Mouse (Mus musculus) cerebellum, adult 2 months (tissue): ENCODE data around the gene Zfyve27. TPM values are rescaled to one million over a fixed set of nuclear protein-coding genes. Genes with fewer than 3 reads are reported as not detected.
A peak's percentile ranks its signal among the peaks of the same experiment; 100 is the strongest.

Source experiments
- DNase-seq, 2 experiments: peaks; one replicate each; pipeline ENCODE4 v3.0.0; 2021
- H3K27ac ChIP-seq: fragments of 200-500 bp; 2 replicates; pipeline ENCODE4 v1.5.1; 2012; ENCODE audit warnings: low read length, control low read depth, inconsistent platforms; ENCODE audit not compliant: insufficient read depth
- H3K27me3 ChIP-seq: fragments of 200-500 bp; 2 replicates; pipeline ENCODE4 v1.6.1; 2012; ENCODE audit warnings: inconsistent platforms, mild to moderate bottlenecking, low read length, moderate library complexity; ENCODE audit not compliant: control insufficient read depth, insufficient read depth
- H3K4me1 ChIP-seq: fragments of 200-500 bp; 2 replicates; pipeline ENCODE4 v1.6.1; 2011; ENCODE audit warnings: low read length; ENCODE audit not compliant: control insufficient read depth, insufficient read depth
- H3K4me3 ChIP-seq: fragments of 200-500 bp; replicated peaks from 2 replicates; pipeline ENCODE3; 2011; ENCODE audit warnings: mild to moderate bottlenecking, low read depth, low read length, control low read depth; ENCODE audit not compliant: insufficient read depth
- CTCF ChIP-seq: fragments of 200-500 bp; IDR thresholded peaks from 2 replicates; pipeline ENCODE4 v1.5.1; 2011; ENCODE audit warnings: low read depth, mild to moderate bottlenecking, control low read depth, low read length, moderate library complexity, borderline replicate concordance; ENCODE audit not compliant: insufficient read depth
- POLR2A ChIP-seq: fragments of 200-500 bp; IDR thresholded peaks from 2 replicates; pipeline ENCODE4 v1.6.1; 2011; ENCODE audit warnings: low read length, control low read depth, borderline replicate concordance; ENCODE audit not compliant: insufficient read depth
- WGBS: fragments of 180-500 bp; shearing (Covaris S2); methylation state at CpG from one replicate; pipeline ENCODE4 v1.1.7; 2018; 5-methylcytosine and 5-hydroxymethylcytosine counted together
- polyA plus RNA-seq: library from polyadenylated mRNA; depleted of rRNA; stranded (reverse); fragments of >200 nt; gene quantifications from 2 replicates; pipeline ENCODE4 v1.2.3, GENCODE M21; 2012

Gene Zfyve27
- polyA plus RNA-seq, 1 experiment, result 104 TPM

DNA sequence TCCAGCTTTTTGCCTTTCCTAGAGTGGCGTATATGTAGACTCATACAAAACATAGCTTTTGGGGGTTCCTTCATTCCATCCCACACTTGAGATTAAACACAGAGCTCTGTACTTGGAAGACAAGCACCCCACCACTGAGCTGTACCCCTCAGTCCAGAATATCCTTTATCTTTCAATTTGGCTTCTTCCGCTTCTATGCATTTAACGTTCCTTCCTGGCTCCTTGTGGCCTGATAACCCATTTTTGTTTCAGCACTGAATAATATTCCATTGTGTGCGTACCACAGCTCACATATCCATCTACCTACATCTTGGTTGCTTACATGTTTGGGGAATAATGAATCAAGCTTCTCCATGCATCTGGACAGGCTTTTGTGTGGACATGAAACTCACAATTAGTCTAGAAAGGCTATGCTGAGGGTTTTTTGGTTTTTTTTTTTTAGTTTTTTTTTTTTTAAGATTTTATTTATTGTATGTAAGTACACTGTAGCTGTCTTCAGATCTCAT lies 26.5 kb upstream of the Zfyve27 start:
- DNase-seq, result no peak
- 91% methylated on average over 4 of the region's 4 CpGs for WGBS

DNA sequence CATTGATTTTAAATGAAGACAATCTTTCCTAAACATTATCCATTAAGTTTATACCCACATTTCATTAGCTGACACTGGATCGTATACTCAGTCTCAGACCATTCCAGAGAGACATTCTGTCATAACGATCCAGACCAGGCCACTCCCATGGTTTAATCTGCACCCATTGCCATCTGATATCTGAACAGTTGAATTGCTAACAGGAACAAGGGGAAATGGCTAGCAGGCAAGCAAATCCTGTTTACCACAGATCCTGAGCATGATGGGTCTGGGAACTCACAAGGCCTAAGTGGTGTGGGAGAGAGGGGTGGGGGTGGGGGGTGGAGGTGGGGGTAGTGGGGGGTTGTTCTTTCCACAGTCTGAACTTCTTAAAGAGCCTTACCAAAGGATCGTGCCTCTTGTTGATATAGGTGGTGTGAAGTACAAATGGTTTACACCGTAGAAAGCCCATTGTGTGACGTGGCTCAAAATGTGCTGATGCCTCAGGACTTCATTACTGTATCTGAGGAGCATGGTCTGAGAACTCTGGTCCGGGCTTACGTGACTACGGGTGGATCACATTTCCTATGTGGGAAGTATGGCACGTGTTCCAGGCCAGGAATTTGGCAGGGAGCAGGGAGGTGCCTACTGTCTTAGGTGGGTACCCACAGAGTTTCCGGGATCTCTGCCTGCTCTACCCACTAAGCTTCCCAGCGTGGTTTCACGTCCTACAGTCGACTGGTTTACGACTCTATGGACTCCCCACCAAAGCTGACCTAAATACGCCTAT lies 25.1 kb upstream of the Zfyve27 start:
- no peaks in the 10 kb centered on the region for H3K27me3 ChIP-seq
- DNase-seq, result no peak
- 85% methylated on average over 15 of the region's 15 CpGs for WGBS
- no peak overlapping the region for H3K4me3 ChIP-seq
- no peaks in the 10 kb centered on the region for H3K4me1 ChIP-seq
- H3K27ac ChIP-seq, result no peak overlapping the region
- TF ChIP-seq POLR2A (no peak), CTCF (no peak)

More for the DNA sequence above, 26.5 kb upstream of the Zfyve27 start:
- TF ChIP-seq CTCF (no peak), POLR2A (no peak)
- Histone ChIP-seq H3K4me3 (no peak overlapping the region), H3K27me3 (no peaks in the 10 kb centered on the region), H3K4me1 (no peaks in the 10 kb centered on the region), H3K27ac (no peak overlapping the region)

DNA sequence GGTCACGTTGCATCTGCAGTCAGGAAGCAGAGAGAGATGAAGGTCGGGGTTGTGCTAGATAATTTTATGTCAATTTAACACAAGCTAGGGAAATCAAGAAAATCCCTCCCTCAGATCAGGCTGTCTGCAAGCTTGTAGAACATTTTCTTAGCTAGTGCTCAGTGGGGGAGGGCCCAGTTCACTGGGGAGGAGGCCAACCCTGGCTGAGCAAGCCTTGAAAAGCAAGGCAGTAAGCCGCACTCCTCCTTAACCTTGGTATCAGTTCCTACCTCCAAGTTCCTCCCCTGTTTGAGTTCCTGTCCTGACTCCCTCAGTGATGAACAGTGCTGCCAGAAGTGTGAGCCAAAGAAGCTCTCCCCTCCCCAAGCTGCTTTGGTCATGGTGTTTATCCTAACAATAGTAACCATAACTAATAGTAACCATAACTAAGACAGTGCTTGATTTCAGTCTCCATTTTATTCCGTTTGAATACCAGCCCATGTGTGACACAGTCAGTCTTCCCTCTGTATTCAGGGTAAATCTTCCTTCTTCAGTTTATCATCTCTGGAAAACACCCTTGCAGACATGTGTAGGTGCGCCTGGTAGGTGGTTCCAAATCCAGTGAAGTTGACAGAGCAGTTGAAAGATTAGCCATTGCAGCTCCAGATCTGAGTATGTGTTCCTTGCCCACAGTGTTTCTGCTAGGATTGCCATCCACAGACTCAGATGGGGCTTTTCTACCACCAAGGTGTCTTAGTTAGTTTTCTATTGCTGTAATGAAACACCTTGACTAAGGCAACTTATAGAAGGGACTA lies 23.8 kb upstream of the Zfyve27 start:
- Histone ChIP-seq H3K27ac (no peak overlapping the region), H3K4me3 (no peak overlapping the region), H3K27me3 (no peaks in the 10 kb centered on the region), H3K4me1 (no peaks in the 10 kb centered on the region)
- DNase-seq, result no peak
- TF ChIP-seq POLR2A, result no peak
- no peak for TF ChIP-seq CTCF
- WGBS, result 76% methylated on average over 5 of the region's 5 CpGs

DNA sequence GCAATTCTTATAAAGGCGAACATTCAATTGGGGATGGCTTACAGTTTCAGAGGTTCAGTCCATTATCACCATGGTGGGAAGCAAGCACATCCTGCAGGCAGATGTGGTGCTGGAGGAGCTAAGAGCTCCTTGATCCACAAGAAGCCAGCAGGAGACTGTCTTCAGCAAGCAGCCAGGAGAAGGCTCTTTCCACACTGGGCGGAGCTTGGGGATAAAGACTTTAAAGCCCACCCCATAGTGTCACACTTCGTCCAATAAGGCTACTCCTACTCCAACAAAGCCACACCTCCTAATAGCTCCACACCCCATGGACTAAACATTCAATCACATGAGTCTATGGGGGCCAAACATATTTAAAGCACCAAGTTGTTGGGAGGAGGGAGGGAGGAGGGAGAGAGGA lies 21.8 kb upstream of the Zfyve27 start:
- Histone ChIP-seq H3K4me1 (no peaks in the 10 kb centered on the region), H3K27me3 (no peaks in the 10 kb centered on the region), H3K4me3 (no peak overlapping the region), H3K27ac (no peak overlapping the region)
- WGBS, result 88% methylated on average over 3 of the region's 3 CpGs
- DNase-seq, result no peak
- TF ChIP-seq POLR2A (no peak), CTCF (no peak)

DNA sequence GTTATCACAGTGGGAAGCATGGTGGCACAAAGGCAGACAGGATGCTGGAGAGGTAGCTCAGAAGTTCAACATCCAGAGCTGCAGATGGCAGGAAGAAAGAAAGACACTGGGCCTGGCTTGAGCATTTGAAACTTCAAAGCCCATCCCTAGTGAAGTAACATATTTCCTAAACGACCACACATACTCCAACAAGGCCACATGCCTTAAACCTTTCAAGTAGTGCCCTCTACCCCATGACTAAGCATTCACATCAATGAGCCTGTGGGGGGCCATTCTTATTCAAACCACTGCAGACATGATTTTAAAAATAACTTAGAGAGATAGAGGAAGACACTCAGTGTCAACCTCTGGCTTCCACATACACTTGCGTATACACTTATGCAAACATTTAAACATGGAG lies 21.0 kb upstream of the Zfyve27 start:
- Histone ChIP-seq H3K4me1 (no peaks in the 10 kb centered on the region), H3K27me3 (no peaks in the 10 kb centered on the region), H3K4me3 (no peak overlapping the region), H3K27ac (no peak overlapping the region)
- TF ChIP-seq POLR2A, result no peak
- TF ChIP-seq CTCF, result no peak
- DNase-seq, result no peak
- 71% methylated on average over 2 of the region's 2 CpGs for WGBS

DNA sequence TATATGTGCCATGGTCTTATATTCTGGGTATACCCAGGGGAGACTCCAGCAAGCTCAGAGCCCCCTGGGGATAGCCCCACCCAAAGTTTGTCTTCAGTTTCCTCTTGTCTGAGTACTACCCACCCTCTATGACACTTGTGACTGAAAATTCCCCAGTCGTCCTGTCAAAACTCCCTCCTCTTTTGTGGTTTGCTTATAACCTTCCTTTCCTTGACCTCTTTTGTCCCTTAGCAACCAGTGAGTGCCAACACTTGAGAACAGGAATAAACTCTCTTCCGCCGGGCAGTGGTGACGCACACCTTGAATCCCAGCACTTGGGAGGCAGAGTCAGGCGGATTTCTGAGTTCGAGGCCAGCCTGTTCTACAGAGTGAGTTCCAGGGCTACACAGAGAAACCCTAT lies 19.7 kb upstream of the Zfyve27 start:
- no peak overlapping the region for H3K4me3 ChIP-seq
- TF ChIP-seq POLR2A (no peak), CTCF (no peak)
- H3K27ac ChIP-seq, result no peak overlapping the region
- WGBS, result 50% methylated on average over 6 of the region's 6 CpGs
- no peaks in the 10 kb centered on the region for H3K27me3 ChIP-seq
- H3K4me1 ChIP-seq, result no peaks in the 10 kb centered on the region
- no peak for DNase-seq

DNA sequence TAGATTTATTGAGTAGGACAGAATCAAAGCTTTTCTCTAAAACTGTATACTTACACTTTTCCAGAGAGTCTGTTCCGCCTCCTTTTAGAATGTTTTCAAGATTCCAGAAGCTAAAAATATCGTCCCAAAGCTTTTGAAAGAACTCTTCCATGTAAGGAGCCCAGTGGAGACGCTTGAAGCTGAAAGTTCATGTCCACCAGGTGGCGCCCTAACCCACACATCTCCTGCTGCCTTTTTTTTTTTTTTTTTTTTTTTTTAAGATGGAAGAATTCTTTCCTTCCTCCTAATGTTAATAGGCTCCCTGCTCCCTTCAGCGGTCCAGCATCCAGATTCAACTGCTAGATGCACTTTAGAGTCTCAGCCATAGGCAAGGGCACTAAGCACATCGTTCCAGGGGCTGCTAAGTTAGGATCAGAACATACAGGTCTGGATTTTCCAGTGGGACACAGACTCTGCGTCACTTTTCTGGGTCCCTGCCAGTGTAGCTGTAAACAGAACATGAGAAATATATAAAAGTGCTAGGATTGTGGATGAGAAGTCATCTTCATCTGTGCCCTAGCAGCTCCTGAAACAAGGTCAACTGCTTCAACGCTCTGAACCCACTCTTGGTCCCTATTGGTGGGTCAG lies 19.1 kb upstream of the Zfyve27 start:
- H3K4me1 ChIP-seq, result no peaks in the 10 kb centered on the region
- TF ChIP-seq POLR2A (no peak), CTCF (peak; percentile 71)
- WGBS, result 28% methylated on average over 8 of the region's 8 CpGs
- no peak overlapping the region for H3K27ac ChIP-seq
- H3K27me3 ChIP-seq, result no peaks in the 10 kb centered on the region
- peak; percentile 68 to 78 for DNase-seq
- no peak overlapping the region for H3K4me3 ChIP-seq
